Mouse (Mus musculus) left cerebral cortex, adult 2 months (tissue): ENCODE data around the gene Zfp972. TPM values are rescaled to one million over a fixed set of nuclear protein-coding genes. Genes with fewer than 3 reads are reported as not detected.
A peak's percentile ranks its signal among the peaks of the same experiment; 100 is the strongest.
"Not testable (repeated sequence)": the region's sequence is repeated elsewhere in the genome, so short reads cannot be mapped to it uniquely, and the experiment has no call there.

Source experiments
- DNase-seq, 2 experiments: peaks; one replicate each; pipeline ENCODE4 v3.0.0; 2021 to 2022; ENCODE audit warnings: low spot score in 2 of 2, mixed read lengths in 1 of 2; ENCODE audit errors: extremely low spot score in 1 of 2
- H3K27ac ChIP-seq: fragments of 200-600 bp; 2 replicates; pipeline ENCODE4 v1.8.1; 2022
- H3K4me3 ChIP-seq: fragments of 200-600 bp; 2 replicates; pipeline ENCODE4 v1.8.1; 2022
- intact Hi-C: fragments of 180-260 bp; cut with DNase I; formaldehyde crosslinking; loops from one replicate; pipeline ENCODE4 v1.15.1; 2025
- long read RNA-seq, 2 experiments: library from polyadenylated mRNA; stranded (forward); transcript quantifications; one replicate each; pipeline ENCODE4 v2.0.0; 2021; ENCODE audit warnings: borderline mapping rate in 2 of 2
- total RNA-seq, 2 experiments: library from RNA; stranded (reverse); gene quantifications; 2 replicates each; pipeline ENCODE4 v1.2.3; 2021

Gene Zfp972
- total RNA-seq = 1 to 10 TPM; 1.1 to 1.7 TPM
- long read RNA-seq, experiment 1 = 0 reads
- long read RNA-seq, experiment 2 = 0 reads

- intact Hi-C loops, DNase-seq, H3K27ac ChIP-seq, H3K4me3 ChIP-seq: not testable (repeated sequence)
Observed at GRCm38 (mm10) chr2:177925563-177926103, at the start of gene Zfp972. Zfp972 (minus strand) TSS chr2:177925613.

DNA sequence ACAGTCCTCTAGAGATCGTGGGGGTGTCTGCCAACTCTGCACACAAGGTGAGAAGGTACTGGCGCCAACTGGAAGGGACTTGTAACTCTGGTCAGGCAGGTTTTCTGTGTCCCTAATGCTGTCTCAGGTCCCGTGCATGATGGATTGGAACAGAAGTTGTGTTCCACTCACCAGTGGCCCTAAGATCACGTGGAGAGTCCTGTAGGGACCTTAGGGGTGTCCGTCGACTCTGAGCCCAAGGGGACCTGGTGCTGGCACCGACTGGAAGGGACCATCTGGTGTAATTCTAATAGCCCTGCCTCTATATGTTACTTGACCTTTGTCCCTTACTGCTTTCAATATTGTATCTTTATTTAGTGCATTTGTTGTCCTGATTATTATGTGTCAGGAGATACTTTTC lies 49.4 kb upstream of the Zfp972 start:
- H3K27ac ChIP-seq, intact Hi-C loops, DNase-seq, H3K4me3 ChIP-seq: not testable (repeated sequence)

GRCm38 (mm10) chr2:177957145-177957544 lies 31.7 kb upstream of the Zfp972 start, which contains the start of gene Gm14326:
Gm14326 (minus strand) TSS chr2:177957297.
- DNase-seq = peak; percentile 76 to 84
- intact Hi-C loops = not testable (repeated sequence)
- Histone ChIP-seq H3K27ac (peak within 1 kb of the TSS; percentile 32; the same call in 1 of the 2 replicates), H3K4me3 (peak within 1 kb of the TSS; percentile 44)

DNA sequence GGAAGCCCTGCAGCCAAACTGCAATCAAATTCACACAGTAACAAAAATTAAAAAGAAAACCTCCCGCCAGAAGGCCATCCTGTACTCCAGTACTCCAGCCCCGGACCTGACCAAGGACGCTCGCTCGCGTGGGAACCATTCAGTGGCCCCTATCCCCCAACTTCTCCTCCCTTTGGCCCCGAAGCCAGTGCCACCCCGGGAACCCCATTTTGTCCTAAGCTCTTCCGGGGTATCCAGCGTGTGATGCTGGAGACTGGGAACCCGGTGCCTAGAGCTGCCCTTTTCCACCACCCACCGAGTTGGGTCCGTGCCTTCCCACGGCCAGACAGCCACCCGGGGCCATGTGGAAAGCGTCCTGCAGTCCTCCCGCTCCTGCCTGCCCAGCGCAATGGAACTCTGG lies 31.3 kb upstream of the Zfp972 start:
- peak overlapping the region; percentile 32; the same call in 1 of the 2 replicates for H3K27ac ChIP-seq
- DNase-seq = peak; percentile 24 to 31
- intact Hi-C loops = not testable (repeated sequence)

DNA sequence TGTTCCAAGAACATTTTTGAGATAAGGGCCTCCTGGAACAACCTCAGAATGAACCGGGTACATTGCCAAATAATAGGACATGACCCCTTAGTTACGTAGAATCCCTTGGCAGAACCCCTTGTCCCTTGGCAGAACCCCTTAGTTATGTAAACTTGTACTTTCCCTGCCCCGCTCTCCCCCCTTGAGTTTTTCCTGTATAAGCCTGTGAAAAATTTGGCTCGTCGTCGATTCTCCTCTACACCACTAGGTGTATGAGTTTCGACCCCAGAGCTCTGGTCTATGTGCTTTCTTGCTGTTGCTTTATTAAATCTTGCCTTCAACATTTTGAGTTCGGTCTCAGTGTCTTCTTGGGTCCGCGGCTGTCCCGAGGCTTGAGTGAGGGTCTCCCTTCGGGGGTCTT lies 22.1 kb downstream of the Zfp972 start:
- H3K27ac ChIP-seq, intact Hi-C loops, H3K4me3 ChIP-seq, DNase-seq: not testable (repeated sequence)

More for the DNA sequence above, 31.3 kb upstream of the Zfp972 start:
- H3K4me3 ChIP-seq = peak overlapping the region; percentile 44

- intact Hi-C loops, H3K4me3 ChIP-seq, DNase-seq, H3K27ac ChIP-seq: not testable (repeated sequence)
Observed at GRCm38 (mm10) chr2:177898171-177898570, 27.2 kb downstream of the Zfp972 start.

DNA sequence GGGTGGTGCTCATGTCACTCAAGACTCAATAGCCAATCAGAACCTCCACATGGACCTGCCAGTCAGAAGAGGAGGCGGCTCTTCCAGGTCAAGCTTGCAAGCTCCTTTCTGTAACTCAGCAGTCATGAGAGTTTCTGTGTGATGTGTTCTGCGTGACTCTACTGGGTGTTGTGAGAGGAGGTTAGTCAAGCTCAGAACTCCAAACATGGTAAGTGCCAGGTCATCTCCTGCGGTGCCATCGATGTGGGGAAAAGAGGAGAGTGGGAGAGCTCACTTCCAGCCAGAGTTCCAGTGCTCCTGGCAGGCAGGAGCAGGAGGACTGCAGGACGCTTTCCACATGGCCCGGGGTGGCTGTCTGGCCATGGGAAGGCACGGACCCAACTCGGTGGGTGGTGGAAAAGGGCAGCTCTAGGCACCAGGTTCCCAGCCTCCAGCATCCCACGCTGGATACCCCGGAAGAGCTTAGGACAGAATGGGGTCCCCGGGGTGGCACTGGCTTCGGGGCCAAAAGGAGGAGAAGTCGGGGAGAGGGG lies 28.3 kb downstream of the Zfp972 start, which contains the start of gene Gm14327:
Gm14327 (plus strand) TSS at position 51 of the 533 bp plus-strand sequence.
- DNase-seq, intact Hi-C loops, H3K27ac ChIP-seq: not testable (repeated sequence)
- peak within 1 kb of the TSS; percentile 22; the same call in 1 of the 2 replicates for H3K4me3 ChIP-seq

DNA sequence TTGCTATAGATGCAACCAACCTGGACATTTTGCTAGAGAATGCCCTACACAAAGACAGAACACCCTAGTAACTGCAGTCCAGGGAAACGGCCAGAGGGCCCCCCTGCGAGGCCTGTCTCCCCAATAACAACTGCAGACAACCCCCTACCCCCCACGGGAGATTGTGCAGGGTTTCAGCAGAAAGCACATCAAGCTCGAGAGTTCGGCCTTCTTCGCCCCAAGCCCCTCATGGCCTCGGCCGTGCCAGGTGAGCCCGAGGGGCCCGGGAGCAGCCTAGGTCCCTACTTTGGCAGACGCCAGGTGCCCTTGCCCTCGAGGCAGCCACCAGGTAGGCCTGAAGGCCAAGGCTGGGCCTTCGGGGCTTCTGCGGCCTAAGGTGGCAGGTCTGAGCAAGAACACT lies 37.7 kb downstream of the Zfp972 start:
- intact Hi-C loops, H3K27ac ChIP-seq, DNase-seq, H3K4me3 ChIP-seq: not testable (repeated sequence)

- H3K27ac ChIP-seq, H3K4me3 ChIP-seq, intact Hi-C loops, DNase-seq: not testable (repeated sequence)
Observed at GRCm38 (mm10) chr2:177862254-177862653, 63.2 kb downstream of the Zfp972 start.

Other genes with a start within 250 kb of the Zfp972 start
- gene Gm14322, start 166.3 kb downstream of the Zfp972 start, total RNA-seq = 10 to 100 TPM; 33.6 to 39.9 TPM
- gene Gm14325, start 85.3 kb downstream of the Zfp972 start, total RNA-seq = 100 to 1,000 TPM; 126 to 137 TPM
- 1 to 10 TPM; 6.1 to 7.2 TPM for gene Gm14327, start 28.5 kb downstream of the Zfp972 start, total RNA-seq
- gene Gm14326, start 31.7 kb upstream of the Zfp972 start, total RNA-seq = 10 to 100 TPM; 60.8 to 60.9 TPM
- 10 to 100 TPM; 27.8 to 28.5 TPM for gene Zfp971, start 97.7 kb upstream of the Zfp972 start, total RNA-seq
- gene Zfp931, start 152.9 kb upstream of the Zfp972 start, total RNA-seq = 10 to 100 TPM; 21.3 to 21.4 TPM
- 100 to 1,000 TPM; 143 to 156 TPM for gene Phactr3, start 193.4 kb upstream of the Zfp972 start, total RNA-seq